Mouse (Mus musculus) embryonic facial prominence, embryonic 15.5 days (tissue): ENCODE data around the gene H13. TPM values are rescaled to one million over a fixed set of nuclear protein-coding genes. Genes with fewer than 3 reads are reported as not detected.

Experiments
- ATAC-seq: fragments of 200-750 bp; cut with Nextera tagmentation; 2 replicates; pipeline ENCODE4 v1.8.0; 2017; ENCODE audit warnings: low read depth, moderate TSS enrichment; ENCODE audit not compliant: insufficient number of reproducible peaks, low FRiP score, low TSS enrichment
- H3K27ac ChIP-seq: fragments of 300-500 bp; sonication (generic); replicated peaks from 2 replicates; pipeline ENCODE4 v1.5.1; 2015; ENCODE audit warnings: mild to moderate bottlenecking, inconsistent platforms
- H3K27me3 ChIP-seq: fragments of 300-500 bp; sonication (generic); 2 replicates; pipeline ENCODE4 v1.6.1; 2015; ENCODE audit warnings: inconsistent platforms
- H3K36me3 ChIP-seq: fragments of 300-500 bp; sonication (generic); 2 replicates; pipeline ENCODE4 v1.6.1; 2015; ENCODE audit warnings: mild to moderate bottlenecking, inconsistent platforms
- H3K4me1 ChIP-seq: fragments of 300-500 bp; sonication (generic); 2 replicates; pipeline ENCODE4 v1.6.1; 2015; ENCODE audit warnings: inconsistent platforms
- H3K4me2 ChIP-seq: fragments of 300-500 bp; sonication (generic); replicated peaks from 2 replicates; pipeline ENCODE4 v1.6.1; 2015; ENCODE audit warnings: mild to moderate bottlenecking, inconsistent platforms
- H3K4me3 ChIP-seq: fragments of 300-500 bp; sonication (generic); replicated peaks from 2 replicates; pipeline ENCODE4 v1.5.1; 2015; ENCODE audit warnings: mild to moderate bottlenecking, inconsistent platforms
- H3K9ac ChIP-seq: fragments of 300-500 bp; sonication (generic); 2 replicates; pipeline ENCODE4 v1.6.1; 2015; ENCODE audit warnings: inconsistent platforms
- H3K9me3 ChIP-seq: fragments of 300-500 bp; sonication (generic); replicated peaks from 2 replicates; pipeline ENCODE4 v1.6.1; 2016; ENCODE audit warnings: inconsistent platforms
- WGBS: fragments of 180-500 bp; shearing (Covaris S2); methylation state at CpG from one replicate; pipeline ENCODE4 v1.1.7; 2015; 5-methylcytosine and 5-hydroxymethylcytosine counted together
- polyA plus RNA-seq: library from polyadenylated mRNA; unstranded; fragments of >200 nt; fragmentation: Nextera tagmentation; extraction: Ambion mirVana; gene quantifications from 2 replicates; pipeline ENCODE4 v1.2.1, GENCODE M21; 2015

Gene H13
- polyA plus RNA-seq, 1 experiment from 2014 or later, result 137 TPM

DNA sequence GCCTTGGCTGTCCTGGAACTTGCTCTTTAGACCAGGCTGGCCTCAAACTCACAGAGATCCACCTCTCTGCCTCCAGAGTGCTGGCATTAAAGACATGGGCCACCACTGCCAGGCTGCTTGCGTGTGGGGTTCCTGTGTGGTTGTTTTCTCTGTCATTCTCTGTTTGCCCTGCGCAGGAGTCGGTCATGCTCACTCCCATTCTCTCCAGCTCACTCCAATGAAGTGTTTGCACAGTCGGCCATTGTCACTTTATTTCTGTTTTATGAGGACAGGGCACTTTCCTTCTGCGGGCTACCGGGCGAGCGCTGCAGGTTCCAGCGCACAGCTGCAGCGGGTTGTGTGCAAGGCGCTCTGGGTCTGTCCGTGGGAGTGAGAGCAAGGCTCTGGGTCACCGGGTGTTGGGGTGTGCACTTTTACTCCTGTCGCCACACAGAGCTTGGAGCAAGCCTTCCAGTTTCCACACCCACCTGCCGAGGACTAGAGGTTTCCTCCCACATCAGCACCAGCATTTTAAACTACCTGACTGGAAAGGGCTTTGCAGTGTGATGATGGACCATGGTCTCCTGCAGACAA, 56.0 kb downstream of the H13 start:
- WGBS, result 74% methylated on average over 15 of the region's 15 CpGs
- Histone ChIP-seq H3K36me3 (no peaks in the 10 kb centered on the region), H3K9me3 (no peaks in the 10 kb centered on the region), H3K4me2 (no peak overlapping the region), H3K9ac (no peak overlapping the region), H3K4me3 (no peak overlapping the region), H3K4me1 (peaks cover 55% of the 10 kb centered on the region), H3K27ac (no peak overlapping the region), H3K27me3 (no peaks in the 10 kb centered on the region)
- ATAC-seq, result no peak

DNA sequence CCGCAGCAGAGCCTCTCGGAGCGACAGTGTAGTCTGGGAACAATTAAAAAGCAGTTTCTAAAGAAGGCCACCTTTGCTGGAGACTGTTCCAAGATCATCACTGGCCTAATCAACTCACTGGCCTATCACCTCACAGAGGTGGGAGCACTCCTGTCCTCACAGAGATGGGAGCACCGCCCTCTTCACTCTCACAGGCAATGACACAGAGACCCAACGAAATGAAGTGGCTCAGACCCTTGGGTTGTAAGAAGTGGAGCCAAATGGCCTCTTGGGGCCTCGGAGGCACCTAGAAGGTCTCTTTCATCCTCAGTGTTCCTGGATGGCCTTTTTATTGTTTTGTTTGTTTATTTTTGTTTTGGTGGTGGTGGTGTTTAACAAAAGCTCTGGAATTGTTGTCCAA, 57.0 kb downstream of the H13 start:
- H3K27ac ChIP-seq, result peak overlapping the region; percentile 92
- no peaks in the 10 kb centered on the region for H3K27me3 ChIP-seq

DNA sequence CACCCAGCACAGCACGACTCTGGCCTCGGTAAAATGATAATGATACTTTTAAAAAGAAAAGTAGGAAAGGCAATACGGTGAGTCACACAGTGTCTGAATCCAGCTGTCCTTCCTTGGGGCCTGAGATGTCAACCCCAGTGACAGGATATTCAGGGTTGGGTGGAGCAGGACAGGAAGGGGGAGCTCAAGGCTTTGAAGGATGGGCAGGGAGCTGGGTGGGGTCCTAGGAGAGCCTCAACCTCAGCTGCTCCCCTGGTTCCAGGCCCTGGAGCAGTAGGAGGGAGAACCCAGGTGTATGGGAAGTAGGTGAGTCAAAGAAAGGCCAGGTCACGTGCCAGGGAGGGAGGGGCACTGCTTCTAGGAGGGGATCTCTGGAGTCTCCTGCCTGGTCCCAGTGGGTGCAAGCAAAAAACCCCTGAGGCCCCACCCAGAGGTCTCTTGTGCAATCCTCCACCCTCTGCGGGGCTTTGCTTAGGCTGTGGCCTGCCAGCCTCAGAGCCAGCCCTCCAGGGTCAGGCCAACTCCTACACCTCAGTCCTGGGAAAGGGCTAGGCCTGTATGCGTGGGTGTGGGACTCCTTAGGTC, 57.6 kb downstream of the H13 start:
- Histone ChIP-seq H3K36me3 (no peaks in the 10 kb centered on the region), H3K4me3 (no peak overlapping the region), H3K27ac (peak overlapping the region; percentile 92), H3K4me2 (no peak overlapping the region), H3K27me3 (no peaks in the 10 kb centered on the region), H3K9me3 (no peaks in the 10 kb centered on the region), H3K9ac (no peak overlapping the region), H3K4me1 (peaks cover 63% of the 10 kb centered on the region)
- ATAC-seq, result no peak
- WGBS, result 48% methylated on average over 6 of the region's 6 CpGs

More for the DNA sequence above, 57.0 kb downstream of the H13 start:
- 76% methylated on average over 6 of the region's 6 CpGs for WGBS
- no peaks in the 10 kb centered on the region for H3K36me3 ChIP-seq
- no peak overlapping the region for H3K9ac ChIP-seq
- no peak overlapping the region for H3K4me3 ChIP-seq
- H3K9me3 ChIP-seq, result no peaks in the 10 kb centered on the region
- H3K4me1 ChIP-seq, result peaks cover 62% of the 10 kb centered on the region
- no peak for ATAC-seq
- H3K4me2 ChIP-seq, result no peak overlapping the region

DNA sequence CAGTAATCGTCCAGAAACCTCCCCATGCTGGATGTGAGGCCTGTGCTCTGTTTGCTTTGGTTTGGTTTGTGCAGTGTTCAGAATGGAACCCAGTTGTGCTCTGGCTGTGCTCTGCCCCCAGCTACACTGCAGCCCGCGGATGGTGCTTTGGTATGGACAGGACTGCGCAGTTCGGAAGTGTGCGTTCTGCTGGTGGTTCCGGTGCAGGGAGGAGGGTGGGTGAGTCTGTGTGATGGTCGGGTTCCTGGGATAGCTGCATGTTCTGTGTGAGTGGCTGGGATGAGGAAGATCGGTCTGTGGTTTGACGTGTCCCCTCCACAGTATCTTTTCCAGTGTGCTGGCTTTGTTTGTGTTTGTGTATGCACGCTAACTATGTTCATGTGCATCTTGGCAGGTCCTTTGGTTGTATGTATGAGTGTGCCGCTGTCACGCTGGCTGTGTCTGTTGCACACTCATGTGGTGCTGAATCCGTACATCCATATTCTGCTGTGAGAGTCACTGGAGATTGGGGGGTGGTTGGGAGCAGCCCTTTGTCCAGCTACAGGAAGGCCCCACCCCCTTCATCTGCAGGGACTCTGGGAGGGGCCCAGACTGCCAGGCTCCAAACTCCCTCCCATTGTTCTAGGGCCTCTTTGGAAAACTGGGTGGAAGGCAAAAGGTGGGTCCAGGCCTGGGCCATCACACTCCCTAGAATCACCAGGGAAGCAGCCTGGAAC, 58.7 kb downstream of the H13 start:
- H3K4me3 ChIP-seq, result no peak overlapping the region
- H3K4me1 ChIP-seq, result peaks cover 68% of the 10 kb centered on the region
- no peak for ATAC-seq
- H3K9me3 ChIP-seq, result no peaks in the 10 kb centered on the region
- H3K9ac ChIP-seq, result no peak overlapping the region
- no peaks in the 10 kb centered on the region for H3K27me3 ChIP-seq
- H3K4me2 ChIP-seq, result no peak overlapping the region
- H3K36me3 ChIP-seq, result no peaks in the 10 kb centered on the region
- peak overlapping the region; percentile 92 for H3K27ac ChIP-seq
- WGBS, result 74% methylated on average over 14 of the region's 14 CpGs

DNA sequence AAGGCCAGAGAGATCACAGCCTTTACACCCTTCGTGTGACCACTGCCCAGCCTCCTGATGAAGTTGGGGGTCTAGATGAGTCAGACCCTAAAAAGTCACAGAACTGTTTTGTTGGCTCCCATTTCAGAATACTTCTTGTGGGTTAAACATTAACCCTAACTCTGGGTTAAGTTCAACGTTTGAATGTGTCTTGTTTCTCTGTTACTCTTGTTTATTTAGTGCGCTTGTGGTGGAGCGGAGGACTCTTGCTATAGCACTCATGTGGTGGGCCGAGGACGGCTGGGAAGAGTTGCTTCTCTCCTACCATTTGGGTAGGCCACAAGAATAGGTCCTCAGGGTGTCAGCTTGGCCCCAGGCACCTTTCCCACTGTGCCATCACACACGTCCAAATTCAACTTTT, 59.3 kb downstream of the H13 start:
- no peaks in the 10 kb centered on the region for H3K36me3 ChIP-seq
- no peak overlapping the region for H3K9ac ChIP-seq
- no peaks in the 10 kb centered on the region for H3K27me3 ChIP-seq
- H3K4me1 ChIP-seq, result peaks cover 72% of the 10 kb centered on the region
- no peak overlapping the region for H3K4me3 ChIP-seq
- H3K4me2 ChIP-seq, result no peak overlapping the region
- no peaks in the 10 kb centered on the region for H3K9me3 ChIP-seq
- peak overlapping the region; percentile 92 for H3K27ac ChIP-seq
- ATAC-seq, result no peak
- WGBS, result 73% methylated on average over 7 of the region's 7 CpGs

DNA sequence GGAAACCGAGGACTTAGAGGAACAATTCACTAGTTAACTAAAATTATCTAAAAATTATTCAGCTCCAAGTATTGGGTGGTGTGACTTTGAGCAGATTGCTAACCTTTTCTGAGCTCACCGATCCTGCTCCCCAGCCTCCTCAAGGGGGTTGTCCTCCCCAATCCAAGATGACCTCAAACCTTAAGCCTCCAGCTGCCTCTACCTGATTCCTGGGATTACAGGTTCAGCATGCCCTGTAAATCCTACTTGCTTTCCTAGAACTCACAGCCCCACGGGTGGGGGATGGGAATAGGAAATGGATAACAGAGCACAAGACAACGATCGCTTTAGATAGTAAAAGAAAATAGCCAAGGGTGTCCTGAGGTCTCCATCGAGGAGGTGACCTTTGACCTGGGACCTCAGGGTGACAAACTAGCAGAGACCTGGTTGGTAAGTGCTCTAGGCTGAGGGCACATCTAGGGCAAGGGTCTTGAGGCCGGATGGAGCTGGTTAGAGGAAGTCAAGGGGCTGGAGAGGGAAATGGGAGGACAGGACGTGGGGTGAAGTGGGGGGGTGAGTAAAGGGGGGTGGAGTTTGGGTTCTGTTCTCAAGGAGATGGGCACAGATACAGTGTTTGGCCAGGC, 59.9 kb downstream of the H13 start:
- no peaks in the 10 kb centered on the region for H3K36me3 ChIP-seq
- H3K27ac ChIP-seq, result peak overlapping the region; percentile 92
- no peaks in the 10 kb centered on the region for H3K27me3 ChIP-seq
- H3K4me2 ChIP-seq, result peak overlapping the region; percentile 15; the same call in 1 of the 2 replicates
- no peaks in the 10 kb centered on the region for H3K9me3 ChIP-seq
- peak; percentile 48 for ATAC-seq
- no peak overlapping the region for H3K9ac ChIP-seq
- H3K4me3 ChIP-seq, result no peak overlapping the region
- peaks cover 72% of the 10 kb centered on the region for H3K4me1 ChIP-seq
- WGBS, result 25% methylated on average over 8 of the region's 8 CpGs

DNA sequence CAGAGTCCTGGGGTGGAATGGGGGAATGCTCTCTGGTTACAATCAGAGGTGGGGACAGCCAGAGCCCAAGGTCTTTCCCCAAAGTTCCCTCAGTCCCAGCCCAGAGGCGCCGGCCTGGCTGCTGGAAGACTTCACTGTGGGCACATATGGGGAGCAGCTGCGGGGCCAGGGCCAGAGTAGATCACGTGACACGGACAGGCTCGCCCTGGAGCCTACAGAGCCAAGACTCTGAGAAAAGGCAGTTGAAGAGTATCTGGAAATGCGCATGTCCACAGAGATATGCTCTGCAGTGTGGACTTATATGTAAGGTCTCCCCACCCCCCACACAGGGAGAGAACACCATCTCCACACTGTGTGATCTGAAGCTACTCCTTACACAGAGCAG, 60.4 kb downstream of the H13 start:
- Histone ChIP-seq H3K9ac (no peak overlapping the region), H3K4me2 (peak overlapping the region; percentile 15; the same call in 1 of the 2 replicates)

DNA sequence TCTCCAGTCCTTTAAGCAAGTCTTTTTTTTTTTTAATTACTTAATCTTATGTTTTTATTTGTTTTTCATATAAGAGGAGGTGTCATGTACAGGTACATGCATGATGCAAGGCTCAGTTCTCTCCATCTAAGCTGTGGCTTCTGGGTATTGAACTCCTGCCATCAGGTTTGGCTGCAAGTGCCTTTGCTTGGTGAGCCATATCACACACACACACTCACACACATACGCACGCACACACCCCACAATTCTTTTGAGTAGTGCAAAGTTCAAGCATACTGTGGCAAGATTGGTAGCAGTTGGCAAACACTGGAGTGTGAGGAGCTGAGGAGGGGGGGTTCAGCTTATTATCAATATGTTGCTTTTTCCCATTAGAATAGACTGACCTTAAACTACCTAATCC, 63.9 kb downstream of the H13 start:
- no peak overlapping the region for H3K9ac ChIP-seq
- peaks cover 72% of the 10 kb centered on the region for H3K4me1 ChIP-seq
- 79% methylated on average over 2 of the region's 2 CpGs for WGBS
- no peaks in the 10 kb centered on the region for H3K27me3 ChIP-seq
- no peak for ATAC-seq
- H3K9me3 ChIP-seq, result no peaks in the 10 kb centered on the region
- no peaks in the 10 kb centered on the region for H3K36me3 ChIP-seq
- H3K27ac ChIP-seq, result no peak overlapping the region
- H3K4me3 ChIP-seq, result no peak overlapping the region
- no peak overlapping the region for H3K4me2 ChIP-seq

More for the DNA sequence above, 60.4 kb downstream of the H13 start:
- H3K4me1 ChIP-seq, result peaks cover 74% of the 10 kb centered on the region
- no peaks in the 10 kb centered on the region for H3K9me3 ChIP-seq
- H3K27me3 ChIP-seq, result no peaks in the 10 kb centered on the region
- ATAC-seq, result peak; percentile 89
- no peaks in the 10 kb centered on the region for H3K36me3 ChIP-seq
- peak overlapping the region; percentile 92 for H3K27ac ChIP-seq
- H3K4me3 ChIP-seq, result no peak overlapping the region
- WGBS, result 23% methylated on average over 7 of the region's 7 CpGs

DNA sequence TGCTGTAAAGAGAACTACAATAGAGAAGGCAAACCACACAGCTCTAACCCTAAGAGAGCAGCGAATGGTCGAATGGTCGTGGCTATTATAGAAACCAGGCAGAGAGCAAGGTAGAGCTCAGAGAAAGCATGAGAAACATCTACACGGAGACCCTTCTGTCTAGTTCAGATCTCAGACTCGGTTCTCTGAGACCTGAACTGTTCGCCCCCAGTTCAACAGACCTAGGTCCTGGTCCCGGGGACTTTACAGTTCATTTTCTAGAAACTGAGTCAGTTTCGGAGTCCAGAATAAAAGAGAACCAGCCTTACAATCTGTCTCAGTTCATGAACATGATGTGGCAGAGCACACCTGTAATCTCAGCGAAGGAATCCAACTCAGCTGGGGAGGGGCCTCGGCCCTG, 65.2 kb downstream of the H13 start:
- Histone ChIP-seq H3K4me3 (peak overlapping the region; percentile 83), H3K36me3 (no peaks in the 10 kb centered on the region), H3K9ac (peak overlapping the region; percentile 15; the same call in 1 of the 2 replicates), H3K9me3 (no peaks in the 10 kb centered on the region), H3K4me1 (peaks cover 71% of the 10 kb centered on the region), H3K27ac (peak overlapping the region; percentile 93), H3K27me3 (no peaks in the 10 kb centered on the region), H3K4me2 (peak overlapping the region; percentile 80)
- 11% methylated on average over 10 of the region's 10 CpGs for WGBS
- ATAC-seq, result no peak

DNA sequence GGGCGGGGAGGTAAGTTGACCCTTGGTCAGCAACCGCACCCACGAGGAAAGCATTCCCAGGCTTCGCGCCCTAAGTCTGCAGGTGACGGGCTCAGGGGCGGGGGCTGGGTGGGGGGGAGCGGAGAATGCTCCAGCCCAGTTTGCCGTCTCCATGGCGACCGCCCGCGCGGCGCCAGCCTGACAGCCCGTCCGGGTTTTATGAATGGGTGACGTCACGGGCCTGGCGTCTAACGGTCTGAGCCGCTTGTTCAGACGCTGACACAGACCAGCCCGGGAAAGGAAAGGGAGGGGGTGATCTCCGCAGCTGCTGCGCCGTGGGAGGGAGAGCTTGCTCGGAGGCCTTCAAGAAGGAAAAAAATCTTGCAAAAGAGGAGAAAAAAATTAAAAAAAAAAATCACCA, 65.7 kb downstream of the H13 start:
- Histone ChIP-seq H3K4me1 (peaks cover 70% of the 10 kb centered on the region), H3K4me2 (peak overlapping the region; percentile 80), H3K36me3 (no peaks in the 10 kb centered on the region), H3K9ac (peak overlapping the region; percentile 24), H3K27me3 (no peaks in the 10 kb centered on the region), H3K27ac (peak overlapping the region; percentile 93), H3K9me3 (no peaks in the 10 kb centered on the region), H3K4me3 (peak overlapping the region; percentile 83)
- peak; percentile 83 for ATAC-seq
- WGBS, result under 1% methylated on average over 28 of the region's 28 CpGs

DNA sequence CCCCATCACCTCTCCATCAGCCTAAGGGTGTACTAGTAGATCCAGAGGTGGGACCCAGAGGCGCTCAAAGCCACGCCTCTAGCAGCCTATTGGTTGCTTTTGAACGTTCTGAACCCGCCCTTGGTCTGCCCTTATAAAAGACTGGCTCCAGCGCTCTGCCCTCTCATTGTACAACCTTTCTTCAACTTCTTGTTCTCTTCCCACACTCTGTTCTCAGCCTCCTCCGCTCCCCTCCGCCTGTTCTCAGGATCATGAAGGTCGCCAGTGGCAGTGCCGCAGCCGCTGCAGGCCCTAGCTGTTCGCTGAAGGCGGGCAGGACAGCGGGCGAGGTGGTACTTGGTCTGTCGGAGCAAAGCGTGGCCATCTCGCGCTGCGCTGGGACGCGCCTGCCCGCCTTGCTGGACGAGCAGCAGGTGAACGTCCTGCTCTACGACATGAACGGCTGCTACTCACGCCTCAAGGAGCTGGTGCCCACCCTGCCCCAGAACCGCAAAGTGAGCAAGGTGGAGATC, 66.9 kb downstream of the H13 start, which contains the start of gene Id1:
Id1 (plus strand) TSS at position 162 of the 512 bp plus-strand sequence.
- H3K4me3 ChIP-seq, result peak within 1 kb of the TSS; percentile 83
- H3K27me3 ChIP-seq, result no peaks in the 10 kb centered on the region
- peak; percentile 71 for ATAC-seq
- H3K9me3 ChIP-seq, result no peaks in the 10 kb centered on the region
- under 1% methylated on average over 28 of the region's 28 CpGs for WGBS
- no peaks in the 10 kb centered on the region for H3K36me3 ChIP-seq
- H3K9ac ChIP-seq, result peak within 1 kb of the TSS; percentile 86
- peaks cover 72% of the 10 kb centered on the region for H3K4me1 ChIP-seq
- H3K27ac ChIP-seq, result peak within 1 kb of the TSS; percentile 93
- H3K4me2 ChIP-seq, result peak within 1 kb of the TSS; percentile 80
